Mouse (Mus musculus) left cerebral cortex, adult 8-10 months (tissue): ENCODE measurements around the gene Adra2c. TPM values are rescaled to one million over a fixed set of nuclear protein-coding genes. Genes with fewer than 3 reads are reported as not detected.
A peak's percentile ranks its signal among the peaks of the same experiment; 100 is the strongest.

ENCODE experiments used
- DNase-seq, 2 experiments: peaks; one replicate each; pipeline ENCODE4 v3.0.0; 2022; ENCODE audit warnings: low spot score in 2 of 2
- total RNA-seq, 4 experiments: library from RNA; stranded (reverse); gene quantifications; 2 replicates each; pipeline ENCODE4 v1.2.4; 2022

Gene Adra2c
- total RNA-seq, 4 experiments from 2014 or later = 22.2 to 26.8 (median 24.4) TPM

- no peak for DNase-seq
These were observed 31.7 kb downstream of the Adra2c start for GRCm38 (mm10) chr5:35309853-35310252.

- no peak for DNase-seq
These were observed 33.7 kb downstream of the Adra2c start for GRCm38 (mm10) chr5:35311738-35312250.

DNA sequence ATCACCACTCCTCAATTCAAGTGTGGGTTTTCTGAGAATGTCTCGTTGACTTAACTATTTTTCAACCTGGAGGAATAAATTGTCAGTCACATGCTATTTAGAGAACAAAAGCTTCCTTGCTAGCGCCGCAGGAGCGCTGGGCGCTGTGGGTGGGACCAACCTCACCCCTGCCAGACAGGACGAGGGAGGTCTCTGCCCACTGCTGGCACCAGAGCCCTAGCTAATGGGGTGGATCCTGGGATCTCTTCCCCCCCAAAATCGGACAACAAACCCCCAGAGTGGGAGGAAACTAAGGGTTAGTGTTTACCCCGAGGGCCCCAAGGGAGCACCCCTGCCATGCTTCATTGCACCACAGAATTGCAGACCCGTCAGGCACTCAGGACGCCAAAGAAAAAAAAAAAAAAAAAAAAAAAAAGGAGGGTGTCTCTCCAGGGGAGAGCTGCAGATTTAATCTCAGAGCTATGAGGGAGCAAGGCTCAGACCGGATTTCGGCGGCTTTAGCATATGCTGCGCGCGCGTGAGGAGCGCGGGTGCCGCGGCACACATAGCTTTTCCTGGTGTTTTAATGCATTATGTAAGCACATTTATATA is 35.2 kb downstream of the Adra2c start:
- DNase-seq = peak in 1 of 2 experiments; percentile 73

DNA sequence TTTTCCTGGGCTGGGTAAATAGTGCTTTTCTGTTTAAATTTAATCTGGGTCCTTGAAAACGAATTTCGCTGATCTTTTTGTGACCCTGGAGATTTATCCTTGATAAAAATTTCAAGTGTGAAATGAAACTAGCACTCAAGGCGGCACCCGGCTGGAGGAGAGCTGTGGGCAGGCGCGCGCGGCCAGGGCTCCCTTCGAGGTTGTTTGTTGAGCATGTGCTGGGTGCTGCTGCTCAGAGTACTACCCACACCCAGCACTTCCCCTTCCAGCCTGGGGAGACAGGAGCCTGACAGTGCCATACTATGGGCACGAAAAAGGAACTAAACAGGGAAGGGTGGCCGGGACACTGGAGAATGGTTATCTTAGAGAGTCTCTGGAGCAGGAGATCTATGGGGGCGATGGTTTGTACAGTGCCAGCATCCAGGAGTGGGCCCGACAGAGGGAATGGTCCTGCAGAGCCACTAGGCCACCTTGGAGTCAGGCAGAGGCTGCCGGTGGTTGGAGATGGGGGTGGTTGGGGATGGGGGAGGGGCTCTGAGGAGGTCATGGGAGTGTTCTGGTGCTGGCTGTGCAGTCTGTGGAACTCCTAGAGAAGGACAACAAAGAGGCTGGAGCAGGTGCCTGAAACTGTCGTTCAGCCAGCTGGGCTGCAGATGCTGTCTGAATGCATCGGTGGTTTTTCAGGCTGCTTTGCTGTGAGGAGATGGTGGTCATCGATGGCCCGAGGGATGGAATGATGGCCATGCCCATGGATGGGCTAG is 35.9 kb downstream of the Adra2c start:
- peak; percentile 48 to 60 for DNase-seq

- DNase-seq = no peak
These were observed 36.5 kb downstream of the Adra2c start for GRCm38 (mm10) chr5:35314629-35315028.

GRCm38 (mm10) chr5:35315204-35315603 is 37.1 kb downstream of the Adra2c start:
- DNase-seq = no peak

- no peak for DNase-seq
These were observed 42.5 kb downstream of the Adra2c start for GRCm38 (mm10) chr5:35320650-35321049.

DNA sequence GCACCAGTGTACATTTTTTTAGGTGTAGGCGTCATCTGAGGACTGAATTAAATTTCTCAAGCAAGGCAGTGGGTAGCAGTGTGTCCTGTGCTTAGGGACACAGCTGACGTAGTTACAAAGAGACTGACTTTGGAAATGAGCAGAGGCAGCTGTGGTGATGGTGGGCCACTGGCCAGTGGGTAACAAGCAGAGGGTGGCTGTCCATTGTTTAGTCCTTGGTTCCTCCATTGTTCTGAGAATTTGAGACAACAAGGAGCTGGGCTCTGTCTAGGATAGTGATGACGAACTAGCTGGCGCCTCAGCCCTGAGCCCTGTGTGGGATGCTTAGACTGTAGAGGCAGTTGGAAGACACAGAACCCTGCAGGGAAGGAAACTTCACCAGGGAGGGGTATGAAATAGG is 52.7 kb downstream of the Adra2c start:
- peak in 1 of 2 experiments; percentile 54 for DNase-seq

Other genes starting within 250 kb of the Adra2c start
- gene Hgfac, start 236.8 kb upstream of the Adra2c start, total RNA-seq = under 1 TPM; 0.39 to 0.95 (median 0.66) TPM
- 10 to 100 TPM; 21.8 to 27.7 (median 24.6) TPM for gene Dok7, start 221.6 kb upstream of the Adra2c start, total RNA-seq
- 100 to 1,000 TPM; 121 to 171 (median 135) TPM for gene Lrpap1, start 172.6 kb upstream of the Adra2c start, total RNA-seq
- gene Hmx1, start 110.8 kb downstream of the Adra2c start, total RNA-seq = not detected
- under 1 TPM; 0.14 to 0.51 (median 0.20) TPM for gene Cpz, start 247.4 kb downstream of the Adra2c start, total RNA-seq